ENCODE assay signal across 9 mouse cellular contexts in genomic region chr11:88619468-88620157, GRCm38 (mm10).
A peak's percentile ranks its signal among the peaks of the same experiment; 100 is the strongest.
DNase-seq lines count a peak whose midpoint lies in the region; ATAC-seq and TF ChIP-seq lines count a peak whose summit lies in the region.
"Had no signal": no experiment of that assay in that cellular context is flagged by ENCODE, and none has a peak within 500 bp of the region (broad histone marks: within the 10 kb centered on the region; RNA-seq: fewer than 3 reads in every experiment).

No protein-coding gene starts in this region.

- no peaks in the 10 kb centered on the region for H3K27me3 ChIP-seq in kidney, postnatal 0 days (ENCODE audit: insufficient read depth, low read length)
- no peaks in the 10 kb centered on the region for H3K27me3 ChIP-seq in E14TG2a.4 (ENCODE audit: insufficient read depth, low read length)
- no peaks in the 10 kb centered on the region for H3K27me3 ChIP-seq in forebrain, embryonic 15.5 days

- no peaks in the 10 kb centered on the region for H3K36me3 ChIP-seq in kidney, postnatal 0 days (ENCODE audit: insufficient read depth, low read length)
- peaks cover 13% of the 10 kb centered on the region; the same call in 1 of the 2 replicates for H3K36me3 ChIP-seq in E14TG2a.4 (ENCODE audit: insufficient read depth, low read length)
- no peaks in the 10 kb centered on the region for H3K36me3 ChIP-seq in forebrain, embryonic 15.5 days

- WGBS in kidney, postnatal 0 days, result 32% methylated on average over 9 of the region's 9 CpGs
- WGBS in forebrain, embryonic 15.5 days, result 39% methylated on average over 9 of the region's 9 CpGs

- no peak overlapping the region for H3K4me3 ChIP-seq in kidney, postnatal 0 days (replicated peaks; ENCODE audit: low read depth, low read length)
- H3K4me3 ChIP-seq in E14TG2a.4 (replicated peaks; ENCODE audit: low read length), result peak overlapping the region; percentile 57
- no peak overlapping the region for H3K4me3 ChIP-seq in forebrain, embryonic 15.5 days

- DNase-seq in kidney, postnatal 0 days (ENCODE audit: low spot score), result no peak
- DNase-seq in kidney, postnatal 10 days, result no peak
- peak; percentile 18 for DNase-seq in lung, postnatal 14 days
- DNase-seq in layer of hippocampus, adult 9-11 months, result no peak
- no peak for DNase-seq in urinary bladder, adult 2 months (ENCODE audit: low spot score)
- no peak for DNase-seq in right cerebral cortex, postnatal 4 days

- TF ChIP-seq CTCF in kidney, postnatal 0 days (IDR thresholded peaks at IDR 0.05; ENCODE audit: low read depth), result no peak
- TF ChIP-seq CTCF in E14TG2a.4 (conservative IDR thresholded peaks at IDR 0.05; ENCODE audit: low read length), result no peak

- H3K27ac ChIP-seq in kidney, postnatal 0 days, result peak overlapping the region; percentile 88
- peak overlapping the region; percentile 84 for H3K27ac ChIP-seq in forebrain, embryonic 15.5 days (replicated peaks)
- H3K27ac ChIP-seq: liver, embryonic 14.5 days had no signal

- H3K9me3 ChIP-seq in kidney, postnatal 0 days (replicated peaks; ENCODE audit: low read length), result no peaks in the 10 kb centered on the region
- H3K9me3 ChIP-seq in E14TG2a.4 (ENCODE audit: low read length), result no peaks in the 10 kb centered on the region
- no peaks in the 10 kb centered on the region for H3K9me3 ChIP-seq in forebrain, embryonic 15.5 days

- H3K4me1 ChIP-seq in kidney, postnatal 0 days (replicated peaks; ENCODE audit: insufficient read depth, low read length), result peaks cover 75% of the 10 kb centered on the region
- peaks cover 92% of the 10 kb centered on the region for H3K4me1 ChIP-seq in E14TG2a.4 (replicated peaks; ENCODE audit: low read depth, low read length)
- peaks cover 76% of the 10 kb centered on the region for H3K4me1 ChIP-seq in forebrain, embryonic 15.5 days

- no peak for ATAC-seq in kidney, postnatal 0 days (replicated peaks; ENCODE audit: low FRiP score, low read depth)
- no peak for ATAC-seq in forebrain, embryonic 15.5 days (replicated peaks)

- H3K4me2 ChIP-seq in kidney, postnatal 0 days (ENCODE audit: low read length), result no peak overlapping the region
- no peak overlapping the region for H3K4me2 ChIP-seq in forebrain, embryonic 15.5 days (replicated peaks)

- H3K9ac ChIP-seq in kidney, postnatal 0 days (ENCODE audit: low read depth, low read length), result no peak overlapping the region
- no peak overlapping the region for H3K9ac ChIP-seq in forebrain, embryonic 15.5 days (replicated peaks)
- H3K9ac ChIP-seq: liver, embryonic 14.5 days had no signal
